Mouse (Mus musculus): ENCODE data around the gene Apoh. TPM values are rescaled to one million over a fixed set of nuclear protein-coding genes. Genes with fewer than 3 reads are reported as not detected.
A peak's percentile ranks its signal among the peaks of the same experiment; 100 is the strongest.

Apoh gene
- total RNA-seq, 2 experiments from 2014 or later = not detected

DNA sequence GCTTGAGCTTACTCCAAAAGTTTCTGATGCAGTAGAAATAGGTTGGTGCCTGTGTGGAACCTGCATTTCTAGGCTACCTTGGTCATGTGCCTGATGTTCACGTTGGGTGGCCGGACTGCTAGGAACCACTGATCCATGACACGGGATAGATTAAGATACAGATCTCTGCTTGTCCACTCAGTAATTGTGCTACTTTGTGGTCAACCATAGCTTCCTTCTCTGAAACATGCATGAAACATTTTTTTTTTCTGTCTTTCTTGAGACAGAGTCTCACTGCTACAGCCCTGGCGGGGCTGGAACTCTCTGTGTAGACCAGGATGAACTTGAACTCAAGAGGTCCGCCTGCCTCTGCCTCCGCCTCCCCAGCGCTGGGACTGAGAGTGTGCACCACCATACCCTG lies 33.7 kb downstream of the Apoh start:
- no peak for ATAC-seq (replicated peaks; ENCODE audit: low FRiP score, poor library complexity, severe bottlenecking)

DNA sequence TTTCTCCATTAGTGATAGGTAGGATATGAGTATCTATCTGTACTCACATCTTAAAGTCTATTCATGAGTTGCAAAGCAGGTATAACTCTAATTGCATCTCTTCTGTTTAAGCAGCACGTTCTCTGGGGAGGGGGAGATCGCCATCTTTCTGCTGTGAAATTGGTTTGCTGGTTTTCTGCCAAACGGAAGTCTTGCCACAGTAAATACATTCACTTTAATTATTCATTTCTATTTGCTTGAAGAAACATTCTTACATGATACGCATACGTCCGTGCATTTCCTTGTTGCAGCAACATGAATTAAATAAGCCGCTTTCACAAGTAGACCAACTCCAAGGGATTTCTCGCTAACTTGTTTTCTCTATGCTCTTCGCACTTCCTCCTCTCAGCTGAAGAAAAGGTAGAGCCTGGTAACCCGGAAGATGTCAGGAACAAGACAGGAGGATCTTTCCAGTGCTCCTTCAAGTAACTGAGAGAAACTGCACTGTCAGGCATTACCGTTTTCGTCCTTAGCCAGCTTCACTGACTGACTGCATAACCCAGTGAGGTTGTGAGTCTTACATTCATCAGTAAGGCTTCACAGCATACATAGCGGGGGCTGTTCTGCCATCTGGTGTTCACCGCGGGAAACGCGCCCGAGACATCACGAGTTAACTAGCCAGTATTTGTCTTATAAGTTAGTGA lies 34.7 kb downstream of the Apoh start:
- no peak for ATAC-seq (replicated peaks; ENCODE audit: low FRiP score, poor library complexity, severe bottlenecking)

DNA sequence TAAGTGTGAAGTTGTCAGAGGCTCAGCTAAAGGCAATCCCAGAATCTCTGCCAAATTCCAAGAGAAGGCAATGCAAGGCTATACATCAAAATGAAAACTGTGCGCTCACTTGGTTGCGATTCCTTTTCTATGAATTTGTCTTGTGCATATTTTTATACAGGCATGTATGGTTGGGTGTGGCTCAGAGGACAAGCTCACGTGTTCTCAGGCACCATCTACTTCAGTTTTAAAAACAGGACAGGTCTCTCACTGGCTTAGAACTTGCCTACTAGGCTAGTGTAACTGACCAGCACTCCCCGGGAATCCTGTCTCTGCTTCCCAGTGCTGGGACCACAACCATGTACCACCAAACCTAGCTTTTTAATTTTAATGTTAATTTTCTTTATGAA lies 35.2 kb downstream of the Apoh start:
- ATAC-seq (replicated peaks; ENCODE audit: low FRiP score, poor library complexity, severe bottlenecking) = no peak

GRCm38 (mm10) chr11:108382664-108383063 lies 39.5 kb downstream of the Apoh start:
- no peak for ATAC-seq (replicated peaks; ENCODE audit: low FRiP score, poor library complexity, severe bottlenecking)

DNA sequence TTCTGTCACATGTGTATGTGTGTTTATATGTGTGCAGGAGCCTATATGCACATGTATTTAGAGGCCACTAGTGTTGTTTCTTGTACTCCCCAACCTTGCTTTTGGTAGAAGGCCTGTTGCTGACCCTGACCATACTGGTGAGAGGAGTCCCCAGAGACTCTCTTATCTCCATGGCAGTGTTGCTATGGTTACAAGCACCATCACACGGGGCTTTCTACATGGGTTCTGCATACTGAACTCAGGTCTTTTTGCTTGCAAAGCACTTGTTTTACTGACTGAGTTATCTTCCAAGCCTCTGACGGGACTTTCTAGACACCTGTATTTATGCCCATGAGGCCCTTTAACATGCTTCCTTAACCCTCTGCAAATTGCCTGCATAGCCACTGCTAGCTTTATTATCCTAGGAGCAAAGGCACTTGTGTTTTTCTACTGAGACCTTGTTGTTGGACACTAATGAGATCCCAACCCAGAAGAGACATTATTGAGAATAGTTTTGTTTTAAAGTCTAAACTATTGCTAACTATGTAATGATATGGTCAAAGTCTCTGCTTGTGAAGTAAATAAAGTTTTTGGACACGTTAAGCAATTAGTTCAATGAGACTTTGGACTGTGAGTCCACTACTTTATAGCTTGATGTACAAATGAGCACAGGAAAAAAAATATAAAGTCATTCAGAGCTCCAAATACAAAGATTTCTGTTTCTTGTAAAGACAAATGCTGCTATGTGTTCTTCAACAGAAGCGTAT lies 41.9 kb downstream of the Apoh start:
- no peak for ATAC-seq (replicated peaks; ENCODE audit: low FRiP score, poor library complexity, severe bottlenecking)

- ATAC-seq (replicated peaks; ENCODE audit: low FRiP score, poor library complexity, severe bottlenecking) = no peak
Observed at GRCm38 (mm10) chr11:108385666-108386024, 42.5 kb downstream of the Apoh start.

DNA sequence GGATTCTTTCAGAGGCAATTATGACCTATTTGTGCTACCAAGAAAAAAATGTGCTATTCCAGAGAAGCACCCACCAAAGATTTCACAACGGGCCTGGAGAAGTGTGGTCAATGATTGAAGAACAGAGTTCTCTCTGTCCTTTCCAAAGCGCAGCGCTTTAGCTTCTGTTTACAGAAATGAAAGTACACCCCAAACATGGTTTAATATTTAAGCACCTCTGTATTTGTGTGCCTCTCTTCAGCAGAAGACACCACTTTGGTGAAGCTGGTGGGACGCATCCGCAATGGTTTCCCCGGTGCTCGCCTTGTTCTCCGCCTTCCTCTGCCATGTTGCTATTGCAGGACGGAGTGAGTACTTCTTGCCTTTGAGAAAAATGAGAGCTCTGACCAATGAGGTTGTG lies 51.9 kb downstream of the Apoh start:
- ATAC-seq (replicated peaks; ENCODE audit: low FRiP score, poor library complexity, severe bottlenecking) = no peak

DNA sequence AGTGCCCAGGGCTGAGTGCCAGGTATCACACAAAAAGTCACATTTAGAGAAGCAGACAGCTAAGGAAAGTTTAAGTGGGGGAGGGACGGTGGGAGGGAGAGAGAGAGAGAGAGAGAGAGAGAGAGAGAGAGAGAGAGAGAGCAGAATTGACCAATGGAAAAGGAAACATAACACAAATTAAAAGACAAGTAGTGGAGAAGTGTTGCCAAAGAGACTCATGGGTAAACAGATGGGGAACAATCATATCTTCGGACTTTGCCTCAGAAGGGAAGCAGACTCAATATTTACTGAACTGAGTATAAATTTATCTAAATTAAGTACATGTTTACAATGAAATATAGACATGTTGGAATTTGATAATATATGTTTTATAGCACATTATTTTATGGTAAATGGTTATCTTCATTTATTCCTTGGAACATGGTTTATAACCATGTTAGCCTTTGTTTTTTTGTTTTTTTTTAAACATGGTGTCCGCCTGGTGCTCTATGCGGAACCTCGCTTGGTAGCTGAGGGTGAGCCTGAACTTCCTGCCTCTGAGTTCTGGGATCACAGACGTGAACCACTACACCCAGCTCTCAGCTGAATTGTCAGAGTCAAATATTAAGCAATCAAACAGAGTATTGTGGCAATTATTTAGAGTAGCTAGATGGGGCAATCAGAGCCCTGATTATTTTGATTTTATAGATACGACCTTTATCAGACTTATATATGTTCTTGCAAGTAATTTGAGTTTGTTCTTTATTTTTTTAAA lies 53.1 kb downstream of the Apoh start:
- no peak for ATAC-seq (replicated peaks; ENCODE audit: low FRiP score, poor library complexity, severe bottlenecking)

DNA sequence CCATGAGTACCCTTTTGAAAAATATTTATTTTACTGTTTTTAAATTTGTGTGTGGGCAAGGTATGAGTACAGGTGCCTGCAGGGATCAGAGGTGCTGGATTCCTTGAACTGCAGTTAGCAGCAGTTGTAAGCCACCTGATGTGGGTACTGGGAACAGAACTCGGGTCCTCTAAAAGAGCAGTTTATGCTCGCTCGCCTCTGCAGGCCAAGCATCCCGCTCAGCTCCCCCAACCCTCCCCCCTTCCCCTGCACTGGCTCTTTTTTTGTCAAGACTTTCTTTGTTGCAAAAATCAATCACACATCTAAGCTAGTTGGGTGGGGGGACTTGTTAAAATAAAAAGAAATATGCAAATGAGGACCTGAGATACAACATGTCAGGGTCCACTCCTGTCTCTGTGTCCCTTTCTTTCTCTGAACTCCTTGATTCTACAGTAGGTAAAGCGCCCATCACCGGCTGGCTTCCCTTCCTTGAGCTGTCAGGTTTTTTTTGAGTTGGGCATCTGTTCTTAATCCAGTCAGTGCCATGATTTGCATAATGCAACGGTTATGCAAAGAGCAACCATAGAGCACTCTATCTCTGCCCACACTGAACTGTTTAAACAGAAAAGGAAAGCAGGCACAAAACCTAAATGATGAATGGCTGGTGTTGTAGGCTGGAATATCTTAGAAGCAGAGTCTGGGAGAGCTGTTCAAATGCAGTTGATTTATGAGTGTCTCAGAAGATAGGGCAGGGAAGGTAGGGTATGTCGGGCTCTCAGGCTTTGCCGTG lies 66.9 kb downstream of the Apoh start:
- no peak for ATAC-seq (replicated peaks; ENCODE audit: low FRiP score, poor library complexity, severe bottlenecking)

GRCm38 (mm10) chr11:108416360-108416759 lies 73.2 kb downstream of the Apoh start:
- ATAC-seq (replicated peaks; ENCODE audit: low FRiP score, poor library complexity, severe bottlenecking) = no peak

DNA sequence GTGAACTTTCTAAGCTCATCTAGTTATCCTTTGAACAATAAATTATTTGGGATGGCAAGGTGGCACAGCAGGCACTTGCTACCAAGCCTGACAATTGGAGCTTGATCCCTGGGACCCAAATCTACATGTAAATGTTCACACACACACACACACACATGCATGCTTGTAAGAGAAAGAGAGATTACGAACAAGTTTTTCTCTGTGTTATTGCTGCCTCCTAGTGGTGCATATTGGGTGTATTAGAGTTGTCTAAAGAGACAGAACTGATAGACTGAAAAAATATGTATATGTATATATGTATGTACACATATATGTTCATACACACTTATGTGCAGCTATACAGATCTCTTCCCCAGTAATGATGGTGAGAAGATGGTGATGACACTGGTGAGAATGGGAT lies 75.4 kb downstream of the Apoh start:
- ATAC-seq (replicated peaks; ENCODE audit: low FRiP score, poor library complexity, severe bottlenecking) = no peak

GRCm38 (mm10) chr11:108419242-108419641 lies 76.1 kb downstream of the Apoh start:
- ATAC-seq (replicated peaks; ENCODE audit: low FRiP score, poor library complexity, severe bottlenecking) = no peak

GRCm38 (mm10) chr11:108420751-108421150 lies 77.6 kb downstream of the Apoh start:
- ATAC-seq (replicated peaks; ENCODE audit: low FRiP score, poor library complexity, severe bottlenecking) = no peak

DNA sequence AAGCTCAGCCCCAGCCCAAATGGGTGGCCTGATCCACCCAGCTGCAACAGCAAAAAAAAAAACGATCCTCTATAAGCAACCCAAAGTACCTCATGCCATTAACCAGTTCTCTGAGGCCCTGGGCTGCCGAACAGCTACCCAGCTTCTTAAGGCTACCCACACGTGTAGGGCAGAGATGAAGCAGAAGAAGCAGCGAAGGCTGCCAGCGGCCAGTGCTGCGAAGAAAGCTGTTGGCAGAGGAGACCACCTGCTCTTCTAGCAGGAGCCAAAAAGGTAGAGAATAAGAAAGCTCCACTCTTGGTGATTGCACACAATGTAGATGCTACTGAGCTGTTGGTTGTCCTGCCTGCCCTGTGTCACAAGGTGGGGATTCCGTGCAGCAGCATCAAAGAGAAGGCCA lies 80.1 kb downstream of the Apoh start:
- no peak for ATAC-seq (replicated peaks; ENCODE audit: low FRiP score, poor library complexity, severe bottlenecking)

DNA sequence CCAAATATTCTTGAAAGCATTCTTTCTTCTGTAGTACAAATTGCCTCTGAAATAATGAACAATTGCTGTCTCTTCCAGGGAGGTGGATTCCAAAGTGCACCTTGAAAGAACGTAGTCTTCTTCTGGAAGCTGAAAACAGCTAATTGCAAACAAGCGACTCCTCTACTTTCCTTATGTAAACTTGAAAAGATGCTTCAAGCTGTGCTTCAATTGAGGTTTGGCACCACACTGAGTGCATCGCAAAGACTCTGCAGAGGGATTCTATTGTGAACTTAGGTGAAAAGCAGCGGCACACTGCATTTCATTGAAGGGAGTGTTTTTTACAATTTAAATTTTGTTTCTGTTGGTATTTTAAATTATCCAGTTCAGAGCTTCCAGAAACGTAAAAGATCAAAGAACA lies 81.0 kb downstream of the Apoh start:
- no peak for ATAC-seq (replicated peaks; ENCODE audit: low FRiP score, poor library complexity, severe bottlenecking)

- ATAC-seq (replicated peaks; ENCODE audit: low FRiP score, poor library complexity, severe bottlenecking) = peak; percentile 63
Observed at GRCm38 (mm10) chr11:108424889-108425591, 81.9 kb downstream of the Apoh start, which contains the start of gene Cep112. Cep112 (plus strand) TSS chr11:108425192.

GRCm38 (mm10) chr11:108425592-108425921 lies 82.4 kb downstream of the Apoh start:
- ATAC-seq (replicated peaks; ENCODE audit: low FRiP score, poor library complexity, severe bottlenecking) = no peak

DNA sequence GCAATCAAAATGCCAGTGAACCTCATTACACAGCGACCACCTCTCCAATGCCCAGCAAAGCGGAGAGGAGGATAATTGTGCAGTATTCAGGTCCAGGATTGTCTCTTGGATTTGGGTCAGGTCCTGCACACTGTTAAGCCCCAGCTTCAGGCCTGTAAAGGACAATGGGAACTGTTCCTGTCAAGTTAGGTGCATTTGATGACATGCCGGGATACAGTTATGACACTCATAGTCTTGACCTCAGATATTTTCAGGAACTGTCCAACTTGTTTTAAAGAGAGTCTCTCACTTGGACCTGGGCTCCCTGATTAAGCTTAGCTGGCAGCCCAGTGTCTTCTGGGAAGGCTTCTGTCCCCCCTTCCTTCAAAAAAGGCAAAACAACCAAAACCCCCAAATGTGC lies 82.9 kb downstream of the Apoh start:
- ATAC-seq (replicated peaks; ENCODE audit: low FRiP score, poor library complexity, severe bottlenecking) = no peak

GRCm38 (mm10) chr11:108427191-108427590 lies 84.0 kb downstream of the Apoh start:
- ATAC-seq (replicated peaks; ENCODE audit: low FRiP score, poor library complexity, severe bottlenecking) = no peak

DNA sequence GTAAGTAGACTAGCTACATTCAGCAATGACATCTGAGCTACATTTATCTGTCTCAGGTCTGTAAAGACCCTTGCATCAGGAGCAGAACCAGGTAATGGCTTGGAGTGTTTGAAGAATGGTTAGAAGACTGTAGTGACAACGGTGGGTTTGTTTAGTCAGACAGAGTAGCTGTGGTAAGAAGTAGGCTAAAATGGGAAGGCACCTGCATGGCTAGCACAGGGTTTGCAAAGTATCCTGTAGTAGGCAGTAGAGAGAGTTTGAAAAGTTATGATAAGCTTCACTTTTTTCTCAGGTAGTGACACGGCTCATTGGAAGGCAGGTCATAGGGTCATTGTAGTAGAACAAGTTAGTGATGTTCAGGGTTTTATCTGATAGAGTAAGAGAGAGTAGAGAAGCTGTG lies 85.9 kb downstream of the Apoh start:
- no peak for ATAC-seq (replicated peaks; ENCODE audit: low FRiP score, poor library complexity, severe bottlenecking)

Data from erythroblast, adult 5-6 weeks (primary cell).